Mouse (Mus musculus) G1E-ER4 (cell line): Measurements from ENCODE around the gene A730071L15Rik. TPM values are rescaled to one million over a fixed set of nuclear protein-coding genes. Genes with fewer than 3 reads are reported as not detected.

Experiments used
- GATA1 ChIP-seq: IDR thresholded peaks from one replicate; pipeline ENCODE4 v1.8.0; 2012; ENCODE audit warnings: low read length, inconsistent platforms
- polyA plus RNA-seq: library from polyadenylated mRNA; stranded (reverse); fragments of >175 nt; gene quantifications from 2 replicates; pipeline ENCODE4 v1.2.3, GENCODE M21; 2012

A730071L15Rik gene
- polyA plus RNA-seq, result not detected in 2 replicates

- TF ChIP-seq GATA1, result no peak
Observed at GRCm38 (mm10) chr11:6199410-6200086, at the start of gene A730071L15Rik. Gene A730071L15Rik (plus strand): TSS chr11:6200029.

- TF ChIP-seq GATA1, result no peak
Observed at GRCm38 (mm10) chr11:6152864-6153263, 47.0 kb upstream of the A730071L15Rik start.

- no peak for TF ChIP-seq GATA1
Observed at GRCm38 (mm10) chr11:6154211-6154701, 45.6 kb upstream of the A730071L15Rik start.

DNA sequence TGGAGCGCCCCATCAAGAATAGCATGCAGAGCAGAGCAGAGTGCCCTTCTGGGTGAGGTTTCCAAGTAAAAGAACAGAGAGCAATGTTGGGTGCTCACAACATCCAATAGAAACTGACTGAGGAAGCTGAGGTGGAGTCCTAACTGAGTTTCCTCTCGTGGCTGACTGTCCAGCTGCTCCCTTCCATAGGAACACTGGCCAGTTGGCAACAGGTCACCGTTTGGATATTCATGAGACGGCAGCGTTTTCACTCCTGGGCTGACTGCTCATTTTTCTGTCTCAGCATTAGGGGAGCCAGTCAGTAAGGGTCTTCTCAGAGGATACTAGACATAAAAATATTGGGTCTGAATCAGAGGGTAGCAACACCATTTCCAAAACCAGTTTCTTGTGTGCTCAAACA, 43.2 kb upstream of the A730071L15Rik start:
- no peak for TF ChIP-seq GATA1

GRCm38 (mm10) chr11:6157119-6157518, 42.7 kb upstream of the A730071L15Rik start:
- no peak for TF ChIP-seq GATA1

DNA sequence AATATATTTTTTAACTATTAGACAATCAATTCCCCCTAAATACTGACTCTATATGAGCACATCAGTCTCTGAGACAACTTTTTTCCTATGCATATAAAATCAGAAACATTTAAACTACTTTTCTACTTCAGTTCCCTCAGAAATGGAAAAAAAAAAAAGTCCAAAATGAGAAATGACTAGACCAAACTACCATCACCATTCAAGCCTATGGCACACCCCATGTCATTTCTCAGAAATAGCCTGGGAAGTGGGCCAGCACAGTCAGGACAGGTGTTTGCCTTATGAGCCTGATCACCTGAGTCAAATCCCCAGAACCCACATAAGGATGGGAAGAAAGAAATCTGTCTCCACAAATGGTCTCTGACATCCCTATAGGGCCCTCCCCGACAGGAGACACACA, 41.3 kb upstream of the A730071L15Rik start:
- TF ChIP-seq GATA1, result no peak

GRCm38 (mm10) chr11:6159704-6160275, 40.0 kb upstream of the A730071L15Rik start:
- TF ChIP-seq GATA1, result no peak

GRCm38 (mm10) chr11:6160663-6161271, 39.1 kb upstream of the A730071L15Rik start:
- no peak for TF ChIP-seq GATA1

GRCm38 (mm10) chr11:6161549-6161948, 38.3 kb upstream of the A730071L15Rik start:
- no peak for TF ChIP-seq GATA1

- TF ChIP-seq GATA1, result no peak
Observed at GRCm38 (mm10) chr11:6163062-6163461, 36.8 kb upstream of the A730071L15Rik start.

DNA sequence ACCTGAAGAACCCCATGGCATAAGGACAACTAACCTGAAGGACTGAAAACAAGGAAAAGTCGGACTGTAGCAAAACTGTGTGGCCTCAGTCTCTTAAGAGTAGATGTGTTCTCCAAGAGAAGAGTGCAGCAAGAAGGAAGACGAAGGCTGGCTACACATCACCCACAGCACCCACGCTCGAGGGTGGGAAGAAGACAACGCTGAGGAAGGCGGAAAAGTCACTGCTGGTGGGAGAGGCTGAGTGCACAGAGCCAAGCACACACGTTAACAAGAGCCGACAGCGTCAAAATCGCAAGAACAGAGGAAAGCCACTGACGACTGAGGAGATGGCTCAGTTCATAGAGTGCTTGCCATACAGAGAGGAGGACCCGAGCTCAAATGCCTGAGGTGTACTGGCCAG, 36.1 kb upstream of the A730071L15Rik start:
- TF ChIP-seq GATA1, result no peak

GRCm38 (mm10) chr11:6164781-6165180, 35.0 kb upstream of the A730071L15Rik start:
- TF ChIP-seq GATA1, result no peak

- TF ChIP-seq GATA1, result no peak
Observed at GRCm38 (mm10) chr11:6165391-6166081, 34.3 kb upstream of the A730071L15Rik start.

- TF ChIP-seq GATA1, result no peak
Observed at GRCm38 (mm10) chr11:6166351-6166750, 33.5 kb upstream of the A730071L15Rik start.

DNA sequence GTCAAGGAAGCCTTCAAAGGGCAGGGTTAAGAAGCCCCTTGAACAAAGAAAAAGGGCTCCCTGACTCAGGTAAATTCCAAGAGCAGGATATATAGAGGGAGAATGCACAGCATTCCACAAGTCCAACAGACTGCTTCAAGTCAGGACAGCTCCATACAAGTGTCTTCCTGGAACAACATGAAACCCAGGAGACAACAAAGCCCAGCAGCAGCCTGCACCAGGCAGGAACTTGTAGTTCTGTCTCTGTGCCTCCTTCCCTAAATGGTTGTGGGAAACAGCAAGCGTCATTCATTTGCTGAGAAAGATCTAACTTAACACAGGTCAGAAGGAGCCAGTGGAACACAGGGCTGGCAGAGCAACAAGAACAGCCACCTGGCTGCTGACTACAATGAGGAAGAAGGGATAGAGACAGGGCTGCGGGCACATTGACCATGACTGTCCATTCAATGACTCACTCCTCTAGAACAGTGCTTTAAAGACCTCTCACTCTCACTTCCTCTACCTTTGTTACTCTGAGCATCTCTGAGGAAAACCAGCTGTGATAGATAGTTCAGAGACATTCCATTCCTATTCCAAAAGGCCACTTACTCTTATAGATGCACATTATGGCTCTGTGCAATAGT, 30.7 kb upstream of the A730071L15Rik start:
- TF ChIP-seq GATA1, result no peak

DNA sequence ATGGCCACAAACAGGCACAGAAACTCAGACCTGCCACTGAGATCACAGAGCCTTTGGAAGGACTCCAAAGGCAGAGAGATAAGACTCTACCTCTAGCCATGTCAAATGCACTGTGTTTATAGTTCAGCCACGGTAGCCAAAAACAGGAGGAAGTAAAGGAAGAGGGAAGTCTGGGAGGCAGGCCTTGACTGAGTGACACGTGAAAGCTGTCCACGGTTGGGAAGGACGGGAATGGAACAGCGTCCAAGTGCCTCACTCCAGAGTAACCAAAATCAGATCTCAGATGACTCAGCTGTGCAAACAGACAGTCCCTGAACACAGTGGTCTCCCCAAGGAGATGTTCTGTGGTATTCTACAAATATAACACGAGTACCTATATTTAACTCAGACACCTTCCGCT, 25.1 kb upstream of the A730071L15Rik start:
- no peak for TF ChIP-seq GATA1
